18 mouse cellular contexts compared by ENCODE assay signal in genomic region chr17:12062861-12063260, GRCm38 (mm10). TPM values are rescaled to one million over a fixed set of nuclear protein-coding genes. Genes with fewer than 3 reads are reported as not detected.
DNase-seq lines count a peak whose midpoint lies in the region; TF ChIP-seq lines count a peak whose summit lies in the region.
"Had no signal": no experiment of that assay in that cellular context is flagged by ENCODE, and none has a peak within 500 bp of the region (broad histone marks: within the 10 kb centered on the region; RNA-seq: fewer than 3 reads in every experiment).

No protein-coding gene starts in this region.

- no peak overlapping the region for H3K27ac ChIP-seq in heart, embryonic 10.5 days
- H3K27ac ChIP-seq in olfactory bulb, adult 2 months (ENCODE audit: insufficient read depth, low read depth, low read length): peak overlapping the region; percentile 80
- H3K27ac ChIP-seq: embryonic facial prominence, embryonic 12.5 days; heart, adult 2 months; hindbrain, embryonic 12.5 days had no signal

- no peaks in the 10 kb centered on the region for H3K9me3 ChIP-seq in heart, embryonic 10.5 days
- H3K9me3 ChIP-seq: hindbrain, embryonic 12.5 days had no signal

- no peak for TF ChIP-seq CTCF in olfactory bulb, adult 2 months (IDR thresholded peaks at IDR 0.05; ENCODE audit: insufficient read depth, low read depth, low read length)

- H3K4me1 ChIP-seq in heart, embryonic 10.5 days: no peaks in the 10 kb centered on the region
- peaks cover 15% of the 10 kb centered on the region for H3K4me1 ChIP-seq in olfactory bulb, adult 2 months (ENCODE audit: control insufficient read depth, insufficient read depth, low read length)
- H3K4me1 ChIP-seq: embryonic facial prominence, embryonic 12.5 days; hindbrain, embryonic 12.5 days had no signal

- intact Hi-C loops in gastrocnemius, postnatal 14 days (cut with DNase I; ENCODE audit: low total_unique reads): no loop called here

- WGBS in heart, embryonic 10.5 days: 63% methylated on average over 3 of the region's 3 CpGs
- 50% methylated on average over 3 of the region's 3 CpGs for WGBS in olfactory bulb, adult 2 months

- H3K36me3 ChIP-seq in heart, embryonic 10.5 days: no peaks in the 10 kb centered on the region
- H3K36me3 ChIP-seq: embryonic facial prominence, embryonic 12.5 days; hindbrain, embryonic 12.5 days had no signal

- H3K27me3 ChIP-seq in heart, embryonic 10.5 days (ENCODE audit: insufficient read depth, poor library complexity, severe bottlenecking): peaks cover 3% of the 10 kb centered on the region; the same call in 1 of the 2 replicates
- H3K27me3 ChIP-seq: embryonic facial prominence, embryonic 12.5 days; hindbrain, embryonic 12.5 days had no signal

- DNase-seq in gastrocnemius, adult 18-20 months (ENCODE audit: low spot score): peak; percentile 7
- no peak for DNase-seq in gastrocnemius, postnatal 14 days
- DNase-seq in heart, embryonic 10.5 days (ENCODE audit: low spot score): peak; percentile 36
- no peak for DNase-seq in heart, adult 8-10 months (ENCODE audit: low spot score)
- DNase-seq in right cerebral cortex, adult 2 months (ENCODE audit: low spot score in 2 of 2): peak; percentile 17
- no peak for DNase-seq in right cerebral cortex, postnatal 4 days
- DNase-seq in urinary bladder, adult 2 months (ENCODE audit: low spot score): no peak
- DNase-seq: adrenal gland, adult 2 months; adrenal gland, postnatal 25 days; cerebellum, adult 11 months; cerebellum, adult 8-10 months; cerebellum, postnatal 25 days; heart, adult 2 months; heart, postnatal 36 days; kidney, adult 8-10 months had no signal

- H3K4me3 ChIP-seq in heart, embryonic 10.5 days: no peak overlapping the region
- H3K4me3 ChIP-seq in olfactory bulb, adult 2 months (ENCODE audit: insufficient read depth, low read depth, low read length): no peak overlapping the region
- H3K4me3 ChIP-seq: embryonic facial prominence, embryonic 12.5 days; heart, adult 2 months; hindbrain, embryonic 12.5 days had no signal

- no peak for TF ChIP-seq POLR2A in olfactory bulb, adult 2 months (IDR thresholded peaks at IDR 0.05; ENCODE audit: insufficient read depth, low read depth, low read length)

RNA-seq across cellular contexts. Expression of gene Agpat4, which starts 55.6 kb away (rescaled TPM):
- 1 to 10 TPM; 1.5 to 2.0 TPM for total RNA-seq in gastrocnemius, adult 18-20 months (2021)
- total RNA-seq in gastrocnemius, postnatal 14 days (2021): 1 to 10 TPM; 4.5 to 4.8 TPM
- 26.6 and 32.5 TPM in 2 replicates for polyA plus RNA-seq in heart, embryonic 10.5 days (2016; fragmentation: Nextera tagmentation; extraction: Ambion mirVana)
- total RNA-seq in heart, adult 8-10 months (2022): 1 to 10 TPM; 2.5 to 3.8 (median 3.4) TPM
- not detected in 2 replicates for polyA plus RNA-seq in olfactory bulb, adult 2 months (2012; ENCODE audit: insufficient read depth, insufficient read length, low replicate concordance, missing spikeins)
- polyA plus RNA-seq in urinary bladder, adult 2 months (2012; rRNA removed): 11.0 and 16.5 TPM in 2 replicates

Comparison
In these comparisons a context has a peak if more than half of its experiments do, and no peak if none do; other contexts are left out.
1. DNase-seq: peak in gastrocnemius, adult 18-20 months (single experiment), heart, embryonic 10.5 days (single experiment) and right cerebral cortex, adult 2 months (2 of 2); none in gastrocnemius, postnatal 14 days (single experiment), heart, adult 8-10 months (single experiment), right cerebral cortex, postnatal 4 days (single experiment) and urinary bladder, adult 2 months (single experiment).